Mouse (Mus musculus) activated CD4-positive, CD25-positive, alpha-beta regulatory T cell, adult 4 months (primary cell): Measurements from ENCODE around the gene Krt84. TPM values are rescaled to one million over a fixed set of nuclear protein-coding genes. Genes with fewer than 3 reads are reported as not detected.
A peak's percentile ranks its signal among the peaks of the same experiment; 100 is the strongest.

Source experiments
- ATAC-seq: one replicate; pipeline ENCODE4 v1.8.0; 2017
- polyA plus RNA-seq, 2 experiments: library from polyadenylated mRNA; unstranded; fragments of 100-300 nt; shearing (Covaris generic); gene quantifications; one replicate each; pipeline ENCODE4 v1.2.1; 2017

The Krt84 gene
- polyA plus RNA-seq, 2 experiments from 2014 or later: not detected

DNA sequence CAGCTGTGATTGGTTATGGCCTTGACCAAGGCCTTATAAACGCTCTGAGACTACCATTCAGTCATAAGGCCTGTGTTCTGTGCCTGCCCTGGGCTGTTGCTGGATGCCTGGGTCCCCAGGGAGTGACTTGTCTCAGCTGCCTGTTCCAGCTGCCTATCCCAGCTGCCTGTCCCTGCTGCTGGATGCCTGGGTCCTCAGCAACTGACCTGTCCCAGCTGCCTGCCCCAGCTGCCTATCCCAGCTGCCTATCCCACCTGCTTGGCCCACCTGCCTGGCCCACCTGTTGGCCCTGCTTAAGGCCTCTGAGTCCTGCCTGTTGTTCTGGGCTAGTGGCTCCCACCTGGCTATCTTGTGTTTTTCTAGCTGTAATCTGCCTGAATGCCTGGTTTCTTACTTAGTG, 38.4 kb downstream of the Krt84 start:
- ATAC-seq: no peak

DNA sequence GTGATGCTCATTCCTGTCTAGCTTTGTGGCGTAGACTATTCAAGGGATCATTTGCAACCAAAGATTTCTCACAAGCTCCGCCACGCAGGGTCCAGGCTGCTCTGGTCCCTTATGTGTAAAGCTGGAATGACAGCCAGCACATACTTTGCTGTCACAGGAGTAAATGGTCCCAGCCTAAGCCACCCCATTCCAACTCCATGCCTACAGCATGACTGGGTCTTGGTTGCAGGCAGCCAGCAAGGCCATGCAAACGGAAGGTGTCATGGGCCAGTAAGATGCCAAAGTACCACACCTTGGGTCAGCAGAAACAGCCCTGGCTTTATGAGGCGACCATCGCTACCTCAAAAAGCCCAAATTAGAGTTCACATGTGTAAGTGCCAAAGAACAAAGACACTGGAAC, 38.9 kb downstream of the Krt84 start:
- no peak for ATAC-seq

DNA sequence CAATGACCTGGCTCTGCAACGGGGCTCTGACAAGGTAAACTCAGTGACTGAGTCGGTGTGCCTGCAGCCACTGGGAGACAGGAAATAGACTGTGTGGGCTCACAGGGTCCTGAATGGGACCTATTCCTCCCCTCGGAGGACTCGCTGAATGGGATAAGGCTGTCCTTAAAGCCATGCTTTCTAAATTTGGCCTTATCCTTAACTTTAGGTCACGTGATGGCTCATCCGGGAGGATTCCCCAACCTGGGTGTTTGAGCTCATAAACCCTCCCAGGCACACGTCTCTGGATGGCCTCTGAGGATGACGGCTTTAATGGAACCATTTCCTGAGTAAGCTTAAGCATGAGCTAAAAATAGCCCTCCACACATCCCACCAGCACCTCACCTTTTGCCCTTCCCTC, 39.9 kb downstream of the Krt84 start:
- no peak for ATAC-seq

DNA sequence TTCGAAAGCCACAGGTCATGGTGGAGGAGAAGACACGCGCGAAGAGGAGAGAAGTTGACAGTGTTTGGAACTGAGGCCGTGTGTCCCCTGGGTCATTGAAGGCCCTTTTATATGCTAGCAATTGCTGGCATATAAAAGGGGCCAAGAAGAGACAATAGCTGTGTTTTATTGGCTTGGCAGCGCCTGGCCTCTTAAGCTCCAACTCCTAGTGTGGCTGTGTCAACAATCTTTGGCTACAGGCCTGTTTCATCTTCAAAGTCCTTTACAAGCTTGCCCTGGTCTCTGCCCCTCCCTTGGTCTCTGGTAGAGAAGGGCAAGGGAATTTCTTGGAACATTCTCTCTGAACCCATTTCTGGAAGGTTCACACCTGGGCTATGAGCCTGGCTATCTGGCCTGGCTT, 41.2 kb downstream of the Krt84 start, which contains the start of gene Krt83:
Krt83 (minus strand) TSS at position 82 of the 400 bp plus-strand sequence.
- no peak for ATAC-seq

DNA sequence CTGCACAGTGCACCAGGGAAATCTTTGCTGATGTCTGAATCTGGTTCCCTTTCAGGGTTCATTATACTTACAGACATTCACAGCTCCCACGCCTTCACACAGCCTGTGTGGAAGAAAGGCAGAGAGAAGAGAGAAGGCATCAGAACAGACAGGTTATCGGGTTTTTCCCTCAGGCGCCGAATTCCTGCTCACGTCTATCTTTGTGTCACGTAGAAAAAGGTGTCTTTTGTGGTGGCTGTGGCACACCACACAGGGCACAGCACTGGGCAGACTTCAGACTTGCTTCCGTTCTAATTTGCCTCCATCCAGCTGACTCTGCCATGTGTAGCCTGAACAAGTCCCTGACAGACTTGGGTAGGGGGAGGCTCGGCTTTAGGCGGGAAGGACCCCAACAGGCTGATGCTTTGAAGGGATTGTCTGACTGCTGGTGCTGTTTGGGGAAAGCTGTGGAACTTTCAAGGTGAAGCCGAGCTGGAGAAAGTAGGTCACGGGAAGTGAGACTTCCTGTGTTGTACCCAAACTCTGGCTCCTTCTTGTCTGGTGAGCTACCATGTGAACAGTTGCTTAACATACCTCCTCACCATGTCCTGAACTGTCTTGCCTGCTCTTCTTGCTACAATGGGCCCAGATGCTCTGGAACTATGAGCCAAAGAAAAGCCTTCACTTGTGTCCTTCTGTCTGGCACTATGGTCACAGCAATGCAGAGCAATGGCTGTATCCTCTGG, 46.5 kb downstream of the Krt84 start:
- peak; percentile 68 for ATAC-seq

DNA sequence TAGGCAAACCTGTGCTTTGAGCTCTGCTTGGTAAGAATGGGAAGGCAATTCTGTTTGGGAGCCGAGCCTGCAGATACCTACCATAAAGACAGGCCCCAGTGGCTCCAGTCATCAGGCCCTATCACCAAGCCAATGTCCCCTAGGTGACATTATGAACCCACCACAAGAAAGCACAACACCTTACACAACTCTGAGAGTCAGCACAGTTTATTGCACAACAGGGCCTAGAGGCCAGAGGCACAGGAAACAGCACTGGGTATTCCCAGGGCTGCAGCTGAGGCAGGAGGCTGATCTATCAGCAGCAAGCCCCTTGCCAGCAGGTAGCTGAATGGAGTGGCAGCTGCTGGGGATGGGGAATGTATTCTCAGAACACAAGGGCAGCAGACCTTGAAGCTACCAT, 47.7 kb downstream of the Krt84 start:
- no peak for ATAC-seq

DNA sequence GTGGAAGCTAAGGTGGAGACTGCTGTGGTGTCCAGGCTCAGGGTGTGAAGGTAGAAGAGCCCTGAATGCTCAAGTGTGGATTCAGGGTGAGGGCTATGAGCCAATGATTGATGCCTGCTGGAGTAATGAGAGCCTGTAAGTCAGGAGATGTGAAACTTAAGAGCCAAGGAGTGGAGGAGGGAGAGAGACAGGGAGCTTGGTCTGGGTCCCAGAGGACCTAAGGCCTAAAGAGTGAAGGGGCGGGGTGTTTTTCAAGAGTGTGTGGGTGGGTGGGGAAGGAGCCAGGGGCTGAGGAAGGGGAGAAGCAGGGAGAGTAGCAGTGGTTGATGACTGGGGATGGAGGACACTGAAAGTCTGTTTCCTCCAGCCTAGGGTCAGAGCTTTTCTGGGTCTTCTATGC, 49.0 kb downstream of the Krt84 start:
- ATAC-seq: no peak

DNA sequence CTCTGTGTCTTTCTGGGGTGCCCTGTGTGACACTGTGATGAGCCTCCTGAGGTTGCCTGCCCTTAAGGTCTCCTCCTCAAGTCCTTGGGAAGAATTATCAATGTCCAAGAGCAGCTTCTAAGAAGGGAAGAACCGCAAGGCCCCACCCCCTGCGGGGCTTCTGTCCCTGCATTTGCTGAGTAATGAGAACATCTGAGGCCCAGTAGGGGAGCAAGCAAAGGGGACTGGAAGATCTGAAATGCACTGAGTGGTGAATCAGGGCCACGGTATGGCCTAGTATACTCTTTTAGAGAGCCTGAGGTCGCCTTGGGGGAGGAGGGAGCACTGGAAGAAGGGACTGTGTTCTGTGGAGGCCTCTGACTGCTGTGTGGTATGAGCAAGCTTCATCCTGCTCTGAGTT, 50.6 kb downstream of the Krt84 start:
- no peak for ATAC-seq

DNA sequence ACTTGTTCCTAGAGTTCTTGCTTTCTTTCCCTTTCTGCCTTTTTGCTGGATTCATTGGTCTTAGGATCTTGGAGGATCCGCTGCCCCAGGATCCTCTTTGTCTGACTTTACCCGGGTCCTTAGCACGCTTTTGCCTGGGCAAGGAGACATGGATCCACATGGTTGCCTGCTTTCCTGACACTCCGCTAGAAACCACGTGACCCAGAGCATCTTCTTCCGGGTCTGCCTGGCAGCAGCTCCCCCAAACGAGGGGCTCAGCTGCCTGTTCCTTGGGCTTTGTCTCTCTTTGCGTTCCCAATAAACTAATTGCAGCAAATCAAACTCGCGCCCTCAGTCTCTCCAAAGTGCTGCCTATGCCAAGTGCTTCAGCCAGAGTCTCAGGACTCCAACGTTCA, 53.0 kb downstream of the Krt84 start:
- no peak for ATAC-seq

DNA sequence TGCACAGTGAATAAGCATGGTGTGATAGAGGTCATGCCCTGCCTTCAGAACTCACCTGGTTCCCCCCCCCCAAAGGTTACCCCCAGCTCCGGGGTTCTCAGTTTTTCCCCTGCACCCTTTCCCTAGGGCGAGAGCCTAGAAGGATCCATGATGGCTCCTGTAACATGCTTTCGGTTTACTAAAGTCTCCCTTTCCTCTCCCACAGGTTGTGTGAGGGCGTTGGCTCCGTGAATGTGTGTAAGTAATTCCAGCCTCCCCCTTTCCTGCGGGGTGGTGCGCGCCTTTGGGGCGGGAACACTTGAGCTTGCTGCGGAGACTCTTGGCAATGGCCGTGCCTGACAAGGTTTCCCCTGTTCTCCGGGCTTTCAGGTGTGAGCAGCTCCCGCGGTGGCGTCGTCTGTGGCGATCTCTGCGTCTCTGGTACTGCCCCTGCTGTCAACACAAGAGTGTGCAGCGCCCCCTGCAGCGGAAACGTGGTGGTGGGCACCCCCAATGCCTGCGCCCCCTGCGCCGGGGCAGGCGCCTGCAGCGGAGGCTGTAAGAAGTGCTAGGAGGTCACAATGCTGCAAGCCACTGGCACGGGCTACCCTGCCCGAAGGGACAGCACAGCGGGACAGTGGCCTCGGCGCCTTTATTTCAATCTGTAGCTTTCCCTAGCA, 53.5 kb downstream of the Krt84 start:
- ATAC-seq: no peak

Other genes with a start within 250 kb of the Krt84 start
- 10 to 100 TPM; 42.8 to 43.6 TPM for gene Atg101, start 248.5 kb downstream of the Krt84 start, polyA plus RNA-seq
- under 1 TPM in 1 of 2 experiments, not detected in 1; 0.38 TPM for gene 6030408B16Rik, start 239.6 kb downstream of the Krt84 start, polyA plus RNA-seq
- not detected for gene Krt80, start 162.7 kb downstream of the Krt84 start, polyA plus RNA-seq
- not detected for gene Krt7, start 121.8 kb downstream of the Krt84 start, polyA plus RNA-seq
- gene Krt87, start 94.0 kb downstream of the Krt84 start, polyA plus RNA-seq: 1 to 10 TPM in 1 of 2 experiments, under 1 TPM in 1; 0.50 to 1.4 TPM
- not detected for gene Krt88, start 85.1 kb downstream of the Krt84 start, polyA plus RNA-seq
- gene Krt81, start 69.1 kb downstream of the Krt84 start, polyA plus RNA-seq: not detected
- not detected for gene Krt86, start 59.3 kb downstream of the Krt84 start, polyA plus RNA-seq
- gene Krt83, start 41.3 kb downstream of the Krt84 start, polyA plus RNA-seq: 1 to 10 TPM; 5.8 to 6.6 TPM
- not detected for gene Gm49425, start 15.6 kb downstream of the Krt84 start, polyA plus RNA-seq
- not detected for gene Krt82, start 17.8 kb upstream of the Krt84 start, polyA plus RNA-seq
- not detected for gene Krt90, start 30.1 kb upstream of the Krt84 start, polyA plus RNA-seq
- under 1 TPM in 1 of 2 experiments, not detected in 1; 0.17 TPM for gene Krt75, start 41.1 kb upstream of the Krt84 start, polyA plus RNA-seq
- not detected for gene Gm5414, start 95.4 kb upstream of the Krt84 start, polyA plus RNA-seq
- gene Gm5478, start 114.6 kb upstream of the Krt84 start, polyA plus RNA-seq: not detected
- gene Krt6b, start 147.5 kb upstream of the Krt84 start, polyA plus RNA-seq: under 1 TPM in 1 of 2 experiments, not detected in 1; 0.24 TPM
- not detected for gene Krt6a, start 161.5 kb upstream of the Krt84 start, polyA plus RNA-seq
- gene Krt5, start 180.1 kb upstream of the Krt84 start, polyA plus RNA-seq: not detected
- not detected for gene Krt71, start 210.3 kb upstream of the Krt84 start, polyA plus RNA-seq